Mouse (Mus musculus): ENCODE results near the gene Sec24d. TPM values are rescaled to one million over a fixed set of nuclear protein-coding genes. Genes with fewer than 3 reads are reported as not detected.
A peak's percentile ranks its signal among the peaks of the same experiment; 100 is the strongest.

Gene Sec24d
- polyA plus RNA-seq, 1 experiment from 2014 or later = 20.6 TPM

DNA sequence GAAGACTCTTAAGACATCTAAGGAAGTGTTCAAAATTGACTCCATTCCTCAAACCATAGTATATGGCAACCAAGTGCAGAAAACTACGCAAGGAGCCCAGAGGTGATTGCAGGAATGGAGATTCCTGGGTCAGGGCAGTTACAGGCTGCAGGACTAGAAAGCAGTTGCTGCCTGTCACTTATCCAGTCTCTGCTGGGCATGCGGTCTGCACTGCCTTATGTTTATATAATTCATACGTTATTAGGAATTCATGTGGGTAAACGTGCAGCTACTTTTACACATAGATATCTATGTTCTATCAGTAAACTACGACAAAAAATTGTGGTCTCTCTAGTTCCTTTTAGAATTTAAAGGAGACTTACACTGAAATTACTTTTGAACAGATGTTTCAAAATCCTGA is 46.2 kb downstream of the Sec24d start:
- WGBS = 86% methylated on average over 5 of the region's 5 CpGs

DNA sequence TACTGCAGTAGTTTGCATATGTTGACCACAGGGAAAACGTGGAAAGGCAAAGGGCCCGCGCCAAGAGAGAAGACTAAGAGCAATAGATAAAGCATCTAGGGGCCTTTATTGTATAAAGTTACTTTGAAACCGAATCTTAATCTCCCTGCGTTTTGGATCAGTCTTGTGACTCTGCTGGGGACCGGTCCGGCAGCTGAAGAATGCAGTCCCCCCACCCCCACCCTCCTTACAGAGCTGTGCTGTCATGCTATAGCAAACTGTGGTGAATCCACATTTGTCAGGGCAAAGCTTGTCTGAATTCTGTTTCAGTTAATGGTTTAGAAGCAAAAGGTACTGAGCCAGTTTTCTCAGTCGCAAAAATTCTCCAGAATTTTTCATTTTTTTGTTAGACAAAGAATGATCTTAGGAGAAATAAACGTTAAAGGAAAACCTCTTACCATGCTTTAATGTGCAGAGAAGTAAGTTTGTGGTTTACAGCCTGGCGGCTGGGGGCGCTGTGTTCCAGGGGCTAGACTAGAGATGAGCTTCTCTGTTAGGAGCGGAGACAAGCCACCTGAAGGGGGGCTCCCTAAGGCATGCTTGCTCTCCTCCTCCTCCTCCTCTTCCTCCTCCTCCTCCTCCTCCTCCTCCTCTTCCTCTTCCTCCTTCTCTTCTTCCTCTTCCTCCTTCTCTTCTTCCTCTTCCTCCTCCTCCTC is 46.8 kb downstream of the Sec24d start:
- Histone ChIP-seq H3K27ac (ENCODE audit: low read length) (no peak overlapping the region), H3K9me3 (ENCODE audit: control insufficient read depth, low read length) (no peaks in the 10 kb centered on the region), H3K4me3 (replicated peaks; ENCODE audit: low read length) (no peak overlapping the region), H3K36me3 (ENCODE audit: control insufficient read depth, insufficient read depth) (no peaks in the 10 kb centered on the region), H3K4me1 (replicated peaks; ENCODE audit: control insufficient read depth, insufficient read depth, low read length) (no peaks in the 10 kb centered on the region), H3K27me3 (replicated peaks; ENCODE audit: control insufficient read depth, insufficient read depth, low read length) (no peaks in the 10 kb centered on the region), H3K9ac (replicated peaks; ENCODE audit: low read depth, low read length) (no peak overlapping the region), H3K4me2 (ENCODE audit: low read length) (no peak overlapping the region)
- 25% methylated on average over 12 of the region's 12 CpGs for WGBS
- ATAC-seq = no peak

More for the DNA sequence above, 46.2 kb downstream of the Sec24d start:
- H3K4me1 ChIP-seq (replicated peaks; ENCODE audit: control insufficient read depth, insufficient read depth, low read length) = no peaks in the 10 kb centered on the region
- no peak overlapping the region for H3K9ac ChIP-seq (replicated peaks; ENCODE audit: low read depth, low read length)
- H3K36me3 ChIP-seq (ENCODE audit: control insufficient read depth, insufficient read depth) = no peaks in the 10 kb centered on the region
- H3K4me2 ChIP-seq (ENCODE audit: low read length) = no peak overlapping the region
- no peak overlapping the region for H3K4me3 ChIP-seq (replicated peaks; ENCODE audit: low read length)
- no peaks in the 10 kb centered on the region for H3K27me3 ChIP-seq (replicated peaks; ENCODE audit: control insufficient read depth, insufficient read depth, low read length)
- no peak for ATAC-seq
- no peak overlapping the region for H3K27ac ChIP-seq (ENCODE audit: low read length)
- no peaks in the 10 kb centered on the region for H3K9me3 ChIP-seq (ENCODE audit: control insufficient read depth, low read length)

DNA sequence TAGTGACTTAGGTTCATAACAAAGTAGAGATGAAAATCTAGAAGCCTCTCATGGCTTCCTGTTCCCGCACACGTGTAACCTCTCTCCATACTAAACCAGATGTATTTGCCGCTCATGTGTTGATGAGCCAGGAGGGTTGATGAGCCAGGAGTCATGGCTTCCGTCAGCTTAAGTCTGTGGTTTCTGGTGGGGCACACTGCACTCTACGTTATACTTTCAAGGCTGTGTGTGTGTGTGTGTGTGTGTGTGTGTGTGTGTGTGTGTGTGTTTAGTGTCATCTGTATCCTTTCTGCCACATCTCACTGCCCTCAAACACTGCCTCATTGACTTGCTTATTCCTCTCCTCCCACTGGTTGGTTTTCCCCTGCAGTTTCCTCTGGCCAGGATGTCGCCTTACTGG is 48.8 kb downstream of the Sec24d start:
- Histone ChIP-seq H3K4me3 (replicated peaks; ENCODE audit: low read length) (no peak overlapping the region), H3K9me3 (ENCODE audit: control insufficient read depth, low read length) (no peaks in the 10 kb centered on the region), H3K27me3 (replicated peaks; ENCODE audit: control insufficient read depth, insufficient read depth, low read length) (no peaks in the 10 kb centered on the region), H3K4me2 (ENCODE audit: low read length) (no peak overlapping the region), H3K4me1 (replicated peaks; ENCODE audit: control insufficient read depth, insufficient read depth, low read length) (no peaks in the 10 kb centered on the region), H3K9ac (replicated peaks; ENCODE audit: low read depth, low read length) (no peak overlapping the region), H3K27ac (ENCODE audit: low read length) (no peak overlapping the region), H3K36me3 (ENCODE audit: control insufficient read depth, insufficient read depth) (no peaks in the 10 kb centered on the region)
- 83% methylated on average over 6 of the region's 6 CpGs for WGBS
- ATAC-seq = no peak

DNA sequence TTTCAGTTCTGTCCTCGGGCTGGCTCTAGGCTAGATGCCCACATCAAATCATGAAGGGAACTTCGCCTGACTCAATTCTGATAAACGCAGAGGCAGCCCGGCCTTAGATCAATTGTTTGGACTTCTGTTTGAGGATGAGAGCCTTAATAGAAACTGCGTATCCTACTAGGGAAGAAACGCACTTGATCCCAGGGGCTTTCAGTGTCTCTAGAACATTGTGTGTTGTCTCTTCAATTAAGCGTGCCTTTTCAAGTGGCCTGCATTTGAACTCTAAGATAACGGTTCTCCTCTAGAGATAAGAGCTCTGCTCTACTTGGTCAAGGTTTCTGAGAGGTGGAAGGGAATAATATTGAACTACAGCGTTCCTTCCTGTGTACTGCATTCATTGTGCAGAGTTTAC is 49.8 kb downstream of the Sec24d start:
- 84% methylated on average over 9 of the region's 9 CpGs for WGBS
- Histone ChIP-seq H3K4me3 (replicated peaks; ENCODE audit: low read length) (no peak overlapping the region), H3K4me1 (replicated peaks; ENCODE audit: control insufficient read depth, insufficient read depth, low read length) (no peaks in the 10 kb centered on the region), H3K27me3 (replicated peaks; ENCODE audit: control insufficient read depth, insufficient read depth, low read length) (no peaks in the 10 kb centered on the region), H3K36me3 (ENCODE audit: control insufficient read depth, insufficient read depth) (no peaks in the 10 kb centered on the region), H3K4me2 (ENCODE audit: low read length) (no peak overlapping the region), H3K9me3 (ENCODE audit: control insufficient read depth, low read length) (no peaks in the 10 kb centered on the region), H3K27ac (ENCODE audit: low read length) (no peak overlapping the region), H3K9ac (replicated peaks; ENCODE audit: low read depth, low read length) (no peak overlapping the region)
- no peak for ATAC-seq

DNA sequence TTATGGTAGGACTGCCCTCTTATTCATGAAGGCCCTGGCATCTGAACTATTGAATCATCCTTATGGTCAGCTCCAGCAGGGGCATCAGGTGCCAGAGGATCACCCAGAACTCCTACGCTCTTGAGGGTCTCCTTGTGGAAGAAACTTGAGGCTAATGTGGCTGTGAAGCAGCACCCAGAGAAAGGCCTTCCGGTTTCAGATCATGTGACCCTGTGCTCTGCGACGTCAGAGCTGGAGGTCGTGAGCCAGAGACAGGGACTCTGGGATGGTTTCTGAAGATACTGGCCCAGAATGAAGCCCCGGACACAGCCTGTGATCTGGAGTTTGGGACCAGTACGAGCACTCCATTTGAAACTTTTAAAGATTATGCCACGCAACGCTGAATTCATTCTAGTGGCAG is 53.1 kb downstream of the Sec24d start:
- no peaks in the 10 kb centered on the region for H3K9me3 ChIP-seq (ENCODE audit: control insufficient read depth, low read length)
- no peaks in the 10 kb centered on the region for H3K27me3 ChIP-seq (replicated peaks; ENCODE audit: control insufficient read depth, insufficient read depth, low read length)
- H3K9ac ChIP-seq (replicated peaks; ENCODE audit: low read depth, low read length) = no peak overlapping the region
- no peaks in the 10 kb centered on the region for H3K36me3 ChIP-seq (ENCODE audit: control insufficient read depth, insufficient read depth)
- no peak overlapping the region for H3K4me3 ChIP-seq (replicated peaks; ENCODE audit: low read length)
- H3K4me1 ChIP-seq (replicated peaks; ENCODE audit: control insufficient read depth, insufficient read depth, low read length) = no peaks in the 10 kb centered on the region
- WGBS = 81% methylated on average over 9 of the region's 9 CpGs
- H3K4me2 ChIP-seq (ENCODE audit: low read length) = no peak overlapping the region
- no peak for ATAC-seq
- no peak overlapping the region for H3K27ac ChIP-seq (ENCODE audit: low read length)

DNA sequence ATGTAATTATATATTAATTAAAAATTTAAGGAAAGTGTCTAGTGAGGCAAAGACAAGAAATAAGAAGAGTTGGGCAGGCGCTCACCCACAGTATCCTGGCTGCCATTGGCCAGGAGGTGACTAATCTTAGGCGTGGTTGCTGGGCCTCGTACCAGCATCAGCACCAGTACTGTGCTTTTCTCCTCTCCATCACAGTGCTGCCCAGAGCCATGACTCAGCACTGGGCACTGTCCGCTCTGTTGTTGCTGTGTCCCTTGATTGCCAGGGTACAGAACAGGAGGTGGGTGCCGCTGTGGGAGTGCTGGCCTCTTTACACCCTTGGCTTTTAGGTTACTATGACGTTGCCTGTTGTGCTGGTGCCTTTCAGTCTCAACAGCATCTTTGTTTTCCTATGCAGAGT is 54.4 kb downstream of the Sec24d start:
- Histone ChIP-seq H3K9ac (replicated peaks; ENCODE audit: low read depth, low read length) (no peak overlapping the region), H3K4me3 (replicated peaks; ENCODE audit: low read length) (no peak overlapping the region), H3K4me1 (replicated peaks; ENCODE audit: control insufficient read depth, insufficient read depth, low read length) (no peaks in the 10 kb centered on the region), H3K27me3 (replicated peaks; ENCODE audit: control insufficient read depth, insufficient read depth, low read length) (no peaks in the 10 kb centered on the region), H3K9me3 (ENCODE audit: control insufficient read depth, low read length) (no peaks in the 10 kb centered on the region), H3K4me2 (ENCODE audit: low read length) (no peak overlapping the region), H3K27ac (ENCODE audit: low read length) (no peak overlapping the region), H3K36me3 (ENCODE audit: control insufficient read depth, insufficient read depth) (no peaks in the 10 kb centered on the region)
- ATAC-seq = peak; percentile 61
- WGBS = 86% methylated on average over 6 of the region's 6 CpGs

DNA sequence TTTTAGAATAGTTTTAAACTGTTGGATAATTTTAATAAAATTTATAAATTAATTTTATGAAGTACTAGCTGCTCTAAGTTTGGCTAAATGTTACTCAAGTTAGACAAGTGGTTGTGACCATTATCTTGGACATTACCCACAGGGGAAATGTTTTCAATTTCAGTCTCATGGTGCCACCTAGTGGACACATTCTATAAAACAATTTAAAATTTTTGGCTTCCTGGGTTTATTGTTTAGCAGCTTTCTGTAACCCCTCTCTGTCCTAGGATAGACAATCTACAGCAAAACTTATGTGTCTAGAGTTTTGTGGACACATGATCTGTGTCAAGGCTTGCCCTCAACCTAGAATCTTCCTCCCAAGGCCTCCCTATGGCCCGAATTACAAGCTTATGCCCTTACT is 54.9 kb downstream of the Sec24d start:
- Histone ChIP-seq H3K9me3 (ENCODE audit: control insufficient read depth, low read length) (no peaks in the 10 kb centered on the region), H3K4me1 (replicated peaks; ENCODE audit: control insufficient read depth, insufficient read depth, low read length) (no peaks in the 10 kb centered on the region), H3K27ac (ENCODE audit: low read length) (no peak overlapping the region), H3K9ac (replicated peaks; ENCODE audit: low read depth, low read length) (no peak overlapping the region), H3K27me3 (replicated peaks; ENCODE audit: control insufficient read depth, insufficient read depth, low read length) (no peaks in the 10 kb centered on the region), H3K4me3 (replicated peaks; ENCODE audit: low read length) (no peak overlapping the region), H3K36me3 (ENCODE audit: control insufficient read depth, insufficient read depth) (no peaks in the 10 kb centered on the region), H3K4me2 (ENCODE audit: low read length) (no peak overlapping the region)
- 10% methylated on average over 1 of the region's 1 CpGs for WGBS
- ATAC-seq = peak; percentile 56; the same call in 1 of the 2 replicates

DNA sequence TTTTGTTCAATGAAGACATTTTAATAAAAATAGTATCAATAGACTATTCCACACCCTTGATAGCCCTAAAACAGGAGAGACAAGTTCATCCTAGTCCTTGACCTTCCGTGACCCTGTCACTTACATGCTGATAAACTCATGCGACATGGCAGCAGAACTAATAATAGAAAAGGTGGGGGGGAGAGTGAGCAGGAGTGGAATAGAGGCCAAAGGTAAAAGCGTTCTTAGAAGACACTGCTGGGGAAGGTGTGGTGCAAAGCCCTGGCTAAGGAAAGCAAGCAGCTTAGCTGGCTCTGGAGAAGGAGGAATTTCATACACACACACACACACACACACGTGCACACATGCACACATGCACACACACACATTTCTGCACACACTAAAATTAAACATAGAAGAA is 57.1 kb downstream of the Sec24d start:
- no peaks in the 10 kb centered on the region for H3K27me3 ChIP-seq (replicated peaks; ENCODE audit: control insufficient read depth, insufficient read depth, low read length)
- ATAC-seq = no peak
- WGBS = 77% methylated on average over 4 of the region's 4 CpGs

DNA sequence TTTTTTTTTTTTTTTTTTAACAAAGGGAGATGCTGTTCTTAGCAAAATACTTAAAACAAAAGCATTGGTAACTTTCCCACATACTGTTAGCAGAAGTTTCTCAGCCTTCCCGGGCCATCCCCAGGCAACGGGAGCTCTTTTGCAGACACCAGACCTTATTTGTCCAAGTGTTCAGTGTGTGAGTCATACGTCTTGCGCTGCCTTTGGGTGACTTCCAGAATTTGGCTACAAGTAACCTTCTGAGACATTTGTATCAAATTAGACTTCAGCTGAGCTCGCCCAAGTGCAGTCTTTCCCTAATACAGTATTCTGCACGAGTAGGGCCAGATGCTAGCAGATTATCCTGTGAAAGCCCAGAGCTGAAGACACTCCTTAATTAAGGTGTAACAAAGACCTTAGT is 62.0 kb downstream of the Sec24d start:
- Histone ChIP-seq H3K9me3 (ENCODE audit: control insufficient read depth, low read length) (no peaks in the 10 kb centered on the region), H3K4me3 (replicated peaks; ENCODE audit: low read length) (no peak overlapping the region), H3K9ac (replicated peaks; ENCODE audit: low read depth, low read length) (no peak overlapping the region), H3K36me3 (ENCODE audit: control insufficient read depth, insufficient read depth) (no peaks in the 10 kb centered on the region), H3K27me3 (replicated peaks; ENCODE audit: control insufficient read depth, insufficient read depth, low read length) (no peaks in the 10 kb centered on the region), H3K4me1 (replicated peaks; ENCODE audit: control insufficient read depth, insufficient read depth, low read length) (no peaks in the 10 kb centered on the region), H3K4me2 (ENCODE audit: low read length) (no peak overlapping the region), H3K27ac (ENCODE audit: low read length) (no peak overlapping the region)
- 37% methylated on average over 6 of the region's 6 CpGs for WGBS
- ATAC-seq = peak; percentile 40

More for the DNA sequence above, 57.1 kb downstream of the Sec24d start:
- no peak overlapping the region for H3K4me3 ChIP-seq (replicated peaks; ENCODE audit: low read length)
- no peaks in the 10 kb centered on the region for H3K4me1 ChIP-seq (replicated peaks; ENCODE audit: control insufficient read depth, insufficient read depth, low read length)
- H3K4me2 ChIP-seq (ENCODE audit: low read length) = no peak overlapping the region
- no peak overlapping the region for H3K27ac ChIP-seq (ENCODE audit: low read length)
- no peaks in the 10 kb centered on the region for H3K9me3 ChIP-seq (ENCODE audit: control insufficient read depth, low read length)
- H3K36me3 ChIP-seq (ENCODE audit: control insufficient read depth, insufficient read depth) = no peaks in the 10 kb centered on the region
- H3K9ac ChIP-seq (replicated peaks; ENCODE audit: low read depth, low read length) = no peak overlapping the region

DNA sequence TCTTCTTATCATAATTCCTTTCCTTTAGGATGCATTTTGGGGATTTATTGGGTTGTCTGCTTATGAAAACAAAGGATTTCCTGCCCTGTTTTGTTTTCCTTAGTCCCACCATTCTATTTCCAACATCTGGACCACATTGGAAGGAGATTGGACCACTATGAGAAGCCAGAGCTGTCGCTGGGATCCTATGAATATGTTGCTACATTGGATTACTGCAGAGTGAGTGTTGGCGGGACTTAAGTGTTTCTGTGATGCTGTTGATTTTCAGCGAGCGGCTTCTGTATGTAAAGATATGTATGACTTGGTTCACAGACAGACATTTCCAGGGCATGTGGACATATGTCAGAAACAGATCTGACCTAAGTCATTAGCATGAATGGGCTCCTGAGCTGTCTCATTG is 63.0 kb downstream of the Sec24d start:
- H3K4me3 ChIP-seq (replicated peaks; ENCODE audit: low read length) = no peak overlapping the region
- no peak overlapping the region for H3K27ac ChIP-seq (ENCODE audit: low read length)
- no peaks in the 10 kb centered on the region for H3K27me3 ChIP-seq (replicated peaks; ENCODE audit: control insufficient read depth, insufficient read depth, low read length)
- ATAC-seq = no peak
- no peak overlapping the region for H3K4me2 ChIP-seq (ENCODE audit: low read length)
- no peak overlapping the region for H3K9ac ChIP-seq (replicated peaks; ENCODE audit: low read depth, low read length)
- H3K36me3 ChIP-seq (ENCODE audit: control insufficient read depth, insufficient read depth) = no peaks in the 10 kb centered on the region
- no peaks in the 10 kb centered on the region; the same call in 1 of the 2 replicates for H3K4me1 ChIP-seq (replicated peaks; ENCODE audit: control insufficient read depth, insufficient read depth, low read length)
- no peaks in the 10 kb centered on the region for H3K9me3 ChIP-seq (ENCODE audit: control insufficient read depth, low read length)
- WGBS = 86% methylated on average over 4 of the region's 4 CpGs

Data from forebrain, embryonic 16.5 days (tissue).